Mouse (Mus musculus): ENCODE results near the gene Ncbp2. TPM values are rescaled to one million over a fixed set of nuclear protein-coding genes. Genes with fewer than 3 reads are reported as not detected.
A peak's percentile ranks its signal among the peaks of the same experiment; 100 is the strongest.

Ncbp2 gene
- total RNA-seq, 2 experiments from 2014 or later = 47.7 to 49.7 TPM

- peak; percentile 92 to 94 for DNase-seq (ENCODE audit: low spot score in 2 of 2)
- intact Hi-C loops (cut with DNase I) = loop anchor here (1.0 kb wide), 1 partner anchor 54 kb away; the partner anchor contains the start of genes 0610012G03Rik and Ncbp2
These were observed 54.5 kb downstream of the Ncbp2 start, which contains the start of gene Senp5 for GRCm38 (mm10) chr16:32002509-32003477. Senp5 (minus strand) TSS chr16:32003287.

DNA sequence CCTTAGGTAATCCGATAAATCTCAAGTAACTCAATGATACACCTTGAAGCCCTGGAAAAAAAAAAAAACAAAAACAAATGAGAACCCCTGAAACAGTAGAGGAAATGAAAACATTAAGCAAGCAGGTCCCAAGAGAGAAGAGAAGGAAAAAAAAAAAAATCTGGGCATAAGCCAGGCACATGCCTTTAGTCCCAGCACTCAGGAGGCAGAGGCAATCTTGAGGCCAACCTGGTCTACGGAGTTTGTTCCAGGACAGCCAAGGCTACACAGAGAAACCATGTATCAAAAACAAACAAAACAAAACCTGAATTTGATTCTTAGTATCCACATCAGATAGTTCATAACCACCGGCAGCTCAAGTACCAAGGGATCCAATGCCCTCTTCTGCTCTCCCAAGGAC lies 56.4 kb downstream of the Ncbp2 start:
- intact Hi-C loops (cut with DNase I) = no loop called here
- no peak for DNase-seq (ENCODE audit: low spot score in 2 of 2)

DNA sequence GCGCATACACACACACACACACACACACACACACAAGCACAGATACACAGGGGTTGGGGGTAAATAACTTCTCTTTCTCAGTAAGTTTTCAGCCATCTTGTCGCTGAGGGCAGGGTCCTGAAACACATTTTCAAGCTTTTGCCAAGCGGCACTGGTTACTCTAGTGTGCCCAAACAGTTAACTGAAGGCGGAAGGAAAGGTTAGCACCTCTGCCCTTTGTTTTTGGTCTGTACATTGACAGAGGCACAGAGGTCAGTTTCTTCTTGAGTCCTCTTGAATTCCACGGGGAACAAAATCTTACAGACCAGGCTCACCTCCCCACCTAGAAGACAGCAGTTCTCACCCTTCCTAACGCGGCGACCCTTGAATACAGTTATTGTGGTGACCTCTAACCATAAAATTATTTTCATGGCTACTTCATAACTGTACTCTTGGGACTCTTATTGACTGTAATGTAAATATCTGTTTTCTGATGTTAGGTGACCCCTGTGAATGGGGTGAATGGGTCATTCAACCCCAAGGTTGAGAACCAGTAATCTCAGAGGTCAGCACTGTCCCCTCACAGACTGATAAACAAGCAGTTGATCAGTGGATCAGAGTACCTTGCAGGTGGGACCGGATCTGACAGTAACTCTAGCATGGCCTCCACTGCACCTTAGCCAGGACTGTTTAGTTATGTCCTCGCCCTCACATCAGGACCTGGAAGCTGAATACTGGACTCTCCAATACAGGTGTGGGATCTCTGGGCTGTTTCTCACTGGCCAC lies 60.4 kb downstream of the Ncbp2 start:
- intact Hi-C loops (cut with DNase I) = no loop called here
- no peak for DNase-seq (ENCODE audit: low spot score in 2 of 2)

GRCm38 (mm10) chr16:32009913-32010312 lies 61.6 kb downstream of the Ncbp2 start:
- DNase-seq (ENCODE audit: low spot score in 2 of 2) = peak; percentile 31 to 36
- intact Hi-C loops (cut with DNase I) = no loop called here

DNA sequence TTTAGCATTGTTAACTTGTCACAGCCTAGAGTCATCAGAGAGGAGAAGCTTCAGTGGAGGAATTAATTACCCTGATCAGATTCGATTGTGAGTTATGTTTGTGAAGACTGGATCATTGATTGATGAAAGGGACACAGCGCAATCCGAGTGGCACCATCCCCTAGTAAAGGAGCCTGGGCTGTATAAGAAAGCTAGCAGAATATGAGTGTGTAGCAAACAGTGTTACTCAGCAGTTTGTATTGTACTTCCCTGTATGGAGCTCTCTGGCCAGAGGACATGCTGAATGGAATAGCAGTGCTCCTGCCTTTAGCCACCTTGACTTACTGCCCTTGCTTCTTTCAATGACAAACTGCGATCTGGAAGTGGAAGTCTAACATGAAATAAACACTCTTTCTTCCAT lies 62.0 kb downstream of the Ncbp2 start:
- DNase-seq (ENCODE audit: low spot score in 2 of 2) = no peak
- intact Hi-C loops (cut with DNase I) = no loop called here

Small RNA genes lying within 50 kb of the gene (microRNA-seq; reads per million reads assigned to microRNA genes)
- not detected for gene Gm26269

Other genes starting within 250 kb of the Ncbp2 start
- gene Meltf, start 69.7 kb upstream of the Ncbp2 start, total RNA-seq (2021) = under 1 TPM; 0.54 to 0.81 TPM
- gene Pigz, start 14.7 kb upstream of the Ncbp2 start, total RNA-seq (2021) = 10 to 100 TPM; 18.6 to 35.3 TPM
- 10 to 100 TPM; 39.7 to 51.9 TPM for gene 0610012G03Rik, start within 50 bp of the Ncbp2 start, total RNA-seq (2021)
- 10 to 100 TPM; 45.8 to 49.3 TPM for gene Senp5, start 54.8 kb downstream of the Ncbp2 start, total RNA-seq (2021)
- gene Pak2, start 130.8 kb downstream of the Ncbp2 start, total RNA-seq (2021) = 10 to 100 TPM; 24.1 to 25.3 TPM
- gene Pigx, start 151.2 kb downstream of the Ncbp2 start, total RNA-seq (2021) = 10 to 100 TPM; 25.8 to 27.8 TPM
- 10 to 100 TPM; 71.0 to 72.1 TPM for gene Cep19, start 151.3 kb downstream of the Ncbp2 start, total RNA-seq (2021)
- gene Nrros, start 217.1 kb downstream of the Ncbp2 start, total RNA-seq (2021) = 1 to 10 TPM; 7.5 to 9.2 TPM
- gene Bex6, start 231.3 kb downstream of the Ncbp2 start, total RNA-seq (2021) = not detected

Measured in left cerebral cortex, postnatal 36 days (tissue).